Mouse (Mus musculus) fibroblast of lung, adult 2 months (primary cell): ENCODE measurements around the gene B4galnt1.
"Not testable (repeated sequence)": the region's sequence is repeated elsewhere in the genome, so short reads cannot be mapped to it uniquely, and the experiment has no call there.

Experiments used
- DNase-seq: peaks from one replicate; pipeline ENCODE4 v3.0.0-alpha.2; 2011; ENCODE audit warnings: low read depth

B4galnt1 gene

GRCm38 (mm10) chr10:127189651-127190381 lies 24.8 kb downstream of the B4galnt1 start, which contains the start of gene Arhgef25:
Gene Arhgef25, minus strand, starts transcription at chr10:127190083.
- peak; percentile 56 for DNase-seq

GRCm38 (mm10) chr10:127190398-127191190 lies 25.6 kb downstream of the B4galnt1 start:
- DNase-seq = no peak

- DNase-seq = no peak
Observed at GRCm38 (mm10) chr10:127191191-127192056, 26.4 kb downstream of the B4galnt1 start.

- DNase-seq = not testable (repeated sequence)
Observed at GRCm38 (mm10) chr10:127192057-127192328, 27.0 kb downstream of the B4galnt1 start.

GRCm38 (mm10) chr10:127193011-127193410 lies 28.0 kb downstream of the B4galnt1 start:
- no peak for DNase-seq

GRCm38 (mm10) chr10:127194428-127195327 lies 29.7 kb downstream of the B4galnt1 start:
- DNase-seq = peak; percentile 56

GRCm38 (mm10) chr10:127195328-127196129 lies 30.5 kb downstream of the B4galnt1 start, which contains the start of gene Dtx3:
Gene Dtx3, minus strand, starts transcription at chr10:127195728.
- no peak for DNase-seq

GRCm38 (mm10) chr10:127196392-127196791 lies 31.4 kb downstream of the B4galnt1 start:
- peak; percentile 95 for DNase-seq

- no peak for DNase-seq
Observed at GRCm38 (mm10) chr10:127197104-127197503, 32.1 kb downstream of the B4galnt1 start.

- no peak for DNase-seq
Observed at GRCm38 (mm10) chr10:127197505-127198110, 32.6 kb downstream of the B4galnt1 start.

GRCm38 (mm10) chr10:127198492-127198891 lies 33.5 kb downstream of the B4galnt1 start:
- no peak for DNase-seq

- DNase-seq = no peak
Observed at GRCm38 (mm10) chr10:127199068-127199467, 34.0 kb downstream of the B4galnt1 start.

GRCm38 (mm10) chr10:127199474-127199873 lies 34.4 kb downstream of the B4galnt1 start:
- DNase-seq = no peak

GRCm38 (mm10) chr10:127200279-127200678 lies 35.3 kb downstream of the B4galnt1 start:
- DNase-seq = no peak

- DNase-seq = no peak
Observed at GRCm38 (mm10) chr10:127203106-127203505, 38.1 kb downstream of the B4galnt1 start.

- DNase-seq = no peak
Observed at GRCm38 (mm10) chr10:127204589-127204988, 39.6 kb downstream of the B4galnt1 start.

GRCm38 (mm10) chr10:127205373-127205772 lies 40.3 kb downstream of the B4galnt1 start:
- no peak for DNase-seq

GRCm38 (mm10) chr10:127208921-127209320 lies 43.9 kb downstream of the B4galnt1 start:
- no peak for DNase-seq

- DNase-seq = no peak
Observed at GRCm38 (mm10) chr10:127209928-127210570, 45.0 kb downstream of the B4galnt1 start.
